Mouse (Mus musculus) limb, embryonic 14.5 days (tissue): ENCODE data around the gene Ndufc1. TPM values are rescaled to one million over a fixed set of nuclear protein-coding genes. Genes with fewer than 3 reads are reported as not detected.
"Not testable (repeated sequence)": the region's sequence is repeated elsewhere in the genome, so short reads cannot be mapped to it uniquely, and the experiment has no call there.

Source experiments
- ATAC-seq: fragments of 200-750 bp; cut with Nextera tagmentation; 2 replicates; pipeline ENCODE4 v1.8.0; 2017; ENCODE audit warnings: low read depth, moderate number of reproducible peaks, moderate TSS enrichment; ENCODE audit not compliant: low FRiP score
- DNase-seq: peaks from one replicate; pipeline ENCODE4 v3.0.0-alpha.2; 2015; ENCODE audit warnings: low spot score
- H3K27ac ChIP-seq: fragments of 300-500 bp; sonication (generic); replicated peaks from 2 replicates; pipeline ENCODE4 v1.5.1; 2014; ENCODE audit warnings: low read depth, mild to moderate bottlenecking, low read length, moderate library complexity, mixed read lengths
- H3K27me3 ChIP-seq: fragments of 300-500 bp; sonication (generic); 2 replicates; pipeline ENCODE4 v1.6.1; 2014; ENCODE audit warnings: low read length, mixed read lengths; ENCODE audit not compliant: control insufficient read depth, insufficient read depth
- H3K36me3 ChIP-seq: fragments of 300-500 bp; sonication (generic); 2 replicates; pipeline ENCODE4 v1.6.1; 2014; ENCODE audit warnings: mild to moderate bottlenecking, low read length, moderate library complexity, mixed read lengths; ENCODE audit not compliant: control insufficient read depth, insufficient read depth
- H3K4me1 ChIP-seq: fragments of 300-500 bp; sonication (generic); 2 replicates; pipeline ENCODE4 v1.6.1; 2014; ENCODE audit warnings: antibody characterized with exemption, low read length, mixed read lengths; ENCODE audit not compliant: control insufficient read depth, insufficient read depth
- H3K4me2 ChIP-seq: fragments of 300-500 bp; sonication (generic); replicated peaks from 2 replicates; pipeline ENCODE4 v1.6.1; 2014; ENCODE audit warnings: low read depth, mild to moderate bottlenecking, low read length, moderate library complexity; ENCODE audit not compliant: severe bottlenecking
- H3K4me3 ChIP-seq: fragments of 300-500 bp; sonication (generic); replicated peaks from 2 replicates; pipeline ENCODE4 v1.5.1; 2014; ENCODE audit warnings: low read length
- H3K9ac ChIP-seq: fragments of 300-500 bp; sonication (generic); 2 replicates; pipeline ENCODE4 v1.6.1; 2014; ENCODE audit warnings: mild to moderate bottlenecking, low read depth, low read length, moderate library complexity; ENCODE audit not compliant: severe bottlenecking
- H3K9me3 ChIP-seq: fragments of 300-500 bp; sonication (generic); 2 replicates; pipeline ENCODE4 v1.6.1; 2016; ENCODE audit warnings: low read length; ENCODE audit not compliant: control insufficient read depth
- POLR2A ChIP-seq: fragments of 200-500 bp; IDR thresholded peaks from 2 replicates; pipeline ENCODE4 v1.8.0; 2012; ENCODE audit warnings: inconsistent platforms, mild to moderate bottlenecking, moderate library complexity, borderline replicate concordance; ENCODE audit not compliant: insufficient read depth, insufficient read length; ENCODE audit errors: extremely low read depth
- WGBS: fragments of 180-500 bp; shearing (Covaris S2); extraction: QIAGEN DNeasy Blood & Tissue Kit; methylation state at CpG from one replicate; pipeline ENCODE4 v1.1.7; 2014; 5-methylcytosine and 5-hydroxymethylcytosine counted together
- polyA plus RNA-seq, 2 experiments: library from polyadenylated mRNA; depleted of rRNA in 1 of 2; stranded (reverse) in 1 of 2; unstranded in 1 of 2; fragments of >200 nt; fragmentation: Nextera tagmentation in 1 of 2; extraction: Ambion mirVana in 1 of 2; gene quantifications; 2 replicates each; pipeline versions ENCODE4 v1.2.1 to v1.2.3; 2012 to 2014

Gene Ndufc1
- polyA plus RNA-seq, 2 experiments: 276 to 624 TPM

DNA sequence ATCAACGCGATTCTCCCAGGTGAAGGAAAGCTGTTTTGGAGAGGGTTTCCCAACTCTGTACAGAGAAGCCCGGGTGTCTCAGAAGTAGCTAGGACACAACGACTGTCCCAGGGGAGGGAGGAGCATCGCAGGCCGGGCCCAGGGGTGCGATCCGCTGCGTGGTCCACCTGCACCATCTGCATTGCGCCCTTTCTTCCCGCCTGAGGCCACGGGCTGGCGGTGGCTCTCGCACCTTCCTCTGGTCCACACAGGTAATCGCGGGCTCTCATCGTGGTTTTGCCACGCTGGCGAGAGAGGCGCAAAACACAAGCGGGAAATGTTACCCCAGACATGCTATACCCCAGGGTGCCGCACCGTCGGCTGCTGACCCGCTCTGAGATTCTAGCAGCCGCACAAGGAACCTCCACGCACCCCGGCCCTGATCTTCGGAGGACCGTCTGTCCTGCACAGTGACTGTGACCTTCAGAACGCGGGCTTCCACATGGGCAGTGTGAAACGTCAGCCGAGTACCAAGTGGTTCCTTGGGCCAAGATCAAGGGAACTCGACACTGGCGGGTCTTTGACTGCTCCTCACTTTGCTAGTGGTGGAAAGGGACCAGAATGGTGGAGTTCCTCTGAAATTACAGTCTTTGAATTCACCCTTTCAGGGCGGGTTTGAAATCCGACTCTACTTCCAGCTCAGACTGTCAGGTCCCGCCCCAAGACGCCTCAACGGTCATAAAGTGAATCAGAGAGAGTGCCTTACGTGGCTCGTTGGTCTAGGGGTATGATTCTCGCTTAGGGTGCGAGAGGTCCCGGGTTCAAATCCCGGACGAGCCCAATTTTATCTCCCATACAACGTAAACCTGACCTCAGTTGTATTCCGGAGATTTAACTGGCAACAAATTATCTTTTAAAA, 49.9 kb downstream of the Ndufc1 start:
- H3K27me3 ChIP-seq: no peaks in the 10 kb centered on the region
- H3K9me3 ChIP-seq: no peaks in the 10 kb centered on the region
- DNase-seq (peak; percentile 87), ATAC-seq (peak; percentile 89)
- no peaks in the 10 kb centered on the region for H3K36me3 ChIP-seq
- no peak for TF ChIP-seq POLR2A
- H3K4me3 ChIP-seq: peak overlapping the region; percentile 59
- no peaks in the 10 kb centered on the region for H3K4me1 ChIP-seq
- peak overlapping the region; percentile 74 for H3K4me2 ChIP-seq
- H3K9ac ChIP-seq: peak overlapping the region; percentile 59
- peak overlapping the region; percentile 67 for H3K27ac ChIP-seq
- WGBS: under 1% methylated on average over 49 of the region's 50 CpGs

DNA sequence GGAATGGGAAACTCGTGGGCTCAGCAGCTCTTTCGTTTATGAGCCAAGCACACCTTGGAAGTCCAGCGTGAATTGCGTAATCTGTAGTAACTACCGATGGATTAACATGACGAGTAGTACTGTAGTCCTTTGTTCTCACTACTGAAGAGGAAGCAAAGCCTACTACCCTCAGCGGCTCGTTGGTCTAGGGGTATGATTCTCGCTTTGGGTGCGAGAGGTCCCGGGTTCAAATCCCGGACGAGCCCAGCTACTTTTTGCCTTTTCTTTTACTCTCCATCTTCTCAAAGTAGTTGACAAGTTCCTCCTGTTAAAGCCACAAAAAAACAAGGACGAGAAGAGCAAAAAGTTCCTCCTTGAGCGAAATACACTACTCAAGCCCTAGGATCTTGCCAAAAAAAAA, 50.6 kb downstream of the Ndufc1 start:
- WGBS: 1% methylated on average over 15 of the region's 15 CpGs
- peak overlapping the region; percentile 59 for H3K9ac ChIP-seq
- ATAC-seq: peak; percentile 60

DNA sequence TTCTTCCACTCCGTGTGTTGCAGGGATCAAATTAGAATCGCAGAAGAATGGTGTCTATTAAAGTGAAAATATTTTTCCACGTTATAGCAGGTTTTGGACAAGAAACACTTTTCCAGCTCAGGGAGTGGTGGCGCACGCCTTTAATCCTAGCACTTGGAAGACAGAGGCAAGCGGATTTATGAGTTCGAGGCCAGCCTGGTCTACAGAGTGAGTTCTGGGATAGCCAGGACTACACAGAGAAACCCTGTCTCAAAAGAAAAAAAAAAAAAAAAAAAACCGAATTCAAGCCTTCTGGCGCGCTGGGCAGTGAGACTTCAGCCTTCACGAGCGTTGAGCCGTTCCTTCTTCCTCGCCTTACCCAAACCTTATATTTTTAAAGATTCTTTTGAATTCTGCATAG, 51.2 kb downstream of the Ndufc1 start:
- 11% methylated on average over 14 of the region's 14 CpGs for WGBS
- Histone ChIP-seq H3K36me3 (no peaks in the 10 kb centered on the region), H3K9ac (peak overlapping the region; percentile 12; the same call in 1 of the 2 replicates), H3K4me1 (no peaks in the 10 kb centered on the region), H3K27me3 (no peaks in the 10 kb centered on the region), H3K4me3 (peak overlapping the region; percentile 59), H3K27ac (no peak overlapping the region), H3K9me3 (no peaks in the 10 kb centered on the region), H3K4me2 (peak overlapping the region; percentile 44)
- no peak for TF ChIP-seq POLR2A
- no peak for DNase-seq
- ATAC-seq: no peak

More for the DNA sequence above, 50.6 kb downstream of the Ndufc1 start:
- H3K36me3 ChIP-seq: no peaks in the 10 kb centered on the region
- peak overlapping the region; percentile 59 for H3K4me3 ChIP-seq
- H3K4me2 ChIP-seq: peak overlapping the region; percentile 74
- no peaks in the 10 kb centered on the region for H3K9me3 ChIP-seq
- H3K27me3 ChIP-seq: no peaks in the 10 kb centered on the region
- no peaks in the 10 kb centered on the region for H3K4me1 ChIP-seq
- no peak overlapping the region for H3K27ac ChIP-seq
- no peak for TF ChIP-seq POLR2A
- DNase-seq: peak; percentile 87

DNA sequence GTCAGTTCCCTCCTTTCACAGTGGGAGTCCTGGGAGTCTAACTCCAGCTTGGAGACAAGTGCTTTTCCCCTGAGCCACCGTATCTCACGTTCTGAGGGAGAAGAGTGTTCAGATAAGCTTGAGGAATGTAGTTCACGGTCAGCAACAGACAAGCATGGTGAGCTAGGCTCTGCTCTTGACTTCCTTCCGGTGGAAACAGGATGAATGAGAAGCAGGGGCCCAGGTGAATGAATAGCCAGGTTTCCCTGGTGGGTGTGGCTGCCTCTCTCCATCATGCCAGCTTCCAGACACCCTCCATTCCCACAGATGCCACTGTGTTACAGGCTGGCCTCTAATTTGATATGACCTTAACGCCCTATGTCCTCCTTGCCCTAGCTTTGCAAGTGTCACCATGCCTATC, 51.7 kb downstream of the Ndufc1 start:
- Histone ChIP-seq H3K36me3 (no peaks in the 10 kb centered on the region), H3K9me3 (no peaks in the 10 kb centered on the region), H3K4me1 (no peaks in the 10 kb centered on the region), H3K4me2 (no peak overlapping the region), H3K27me3 (no peaks in the 10 kb centered on the region), H3K9ac (no peak overlapping the region), H3K4me3 (no peak overlapping the region), H3K27ac (no peak overlapping the region)
- WGBS: 50% methylated on average over 5 of the region's 5 CpGs
- no peak for DNase-seq
- ATAC-seq: no peak
- TF ChIP-seq POLR2A: no peak

DNA sequence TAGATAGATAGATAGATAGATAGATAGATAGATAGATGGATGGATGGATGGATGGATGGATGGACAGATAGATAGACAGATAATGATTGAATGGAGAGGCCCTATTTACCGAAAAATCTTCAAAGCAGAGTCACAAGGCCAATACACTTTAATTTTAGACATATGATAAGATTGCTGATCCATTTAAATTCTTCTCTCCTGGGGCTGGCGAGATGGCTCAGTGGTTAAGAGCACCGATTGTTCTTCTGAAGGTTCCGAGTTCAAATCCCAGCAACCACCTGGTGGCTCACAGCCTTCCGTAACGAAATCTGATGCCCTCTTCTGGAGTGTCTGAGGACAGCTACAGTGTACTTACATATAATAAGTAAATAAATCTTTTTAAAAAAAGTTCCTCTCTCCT, 53.8 kb downstream of the Ndufc1 start:
- H3K4me3 ChIP-seq, H3K27ac ChIP-seq: not testable (repeated sequence)

More for the DNA sequence above, 53.8 kb downstream of the Ndufc1 start:
- not testable (repeated sequence) for H3K4me2 ChIP-seq, DNase-seq, H3K36me3 ChIP-seq, H3K4me1 ChIP-seq, H3K9ac ChIP-seq, H3K27me3 ChIP-seq, H3K9me3 ChIP-seq, ATAC-seq
- 88% methylated on average over 6 of the region's 6 CpGs for WGBS

Other genes with a start within 250 kb of the Ndufc1 start
- 18.0 and 23.3 TPM in 2 replicates for gene Noct, start 184.5 kb downstream of the Ndufc1 start, polyA plus RNA-seq (2012; rRNA removed)
- gene Noct, start 184.5 kb downstream of the Ndufc1 start, polyA plus RNA-seq (2014; fragmentation: Nextera tagmentation; extraction: Ambion mirVana): 10.0 and 11.7 TPM in 2 replicates
- 60.8 and 61.4 TPM in 2 replicates for gene Elf2, start 68.3 kb downstream of the Ndufc1 start, polyA plus RNA-seq (2012; rRNA removed)
- 59.3 and 64.0 TPM in 2 replicates for gene Elf2, start 68.3 kb downstream of the Ndufc1 start, polyA plus RNA-seq (2014; fragmentation: Nextera tagmentation; extraction: Ambion mirVana)
- gene Mgarp, start 12.2 kb downstream of the Ndufc1 start, polyA plus RNA-seq (2012; rRNA removed): 3.1 TPM in 2 replicates
- gene Mgarp, start 12.2 kb downstream of the Ndufc1 start, polyA plus RNA-seq (2014; fragmentation: Nextera tagmentation; extraction: Ambion mirVana): 4.0 and 4.9 TPM in 2 replicates
- 22.4 and 26.9 TPM in 2 replicates for gene Naa15, start 6.2 kb upstream of the Ndufc1 start, polyA plus RNA-seq (2012; rRNA removed)
- 37.4 and 37.8 TPM in 2 replicates for gene Naa15, start 6.2 kb upstream of the Ndufc1 start, polyA plus RNA-seq (2014; fragmentation: Nextera tagmentation; extraction: Ambion mirVana)
- gene Rab33b, start 74.9 kb upstream of the Ndufc1 start, polyA plus RNA-seq (2012; rRNA removed): 16.2 and 16.5 TPM in 2 replicates
- gene Rab33b, start 74.9 kb upstream of the Ndufc1 start, polyA plus RNA-seq (2014; fragmentation: Nextera tagmentation; extraction: Ambion mirVana): 24.9 and 25.4 TPM in 2 replicates
- gene Setd7, start 151.9 kb upstream of the Ndufc1 start, polyA plus RNA-seq (2012; rRNA removed): 19.6 and 21.5 TPM in 2 replicates
- 5.7 and 6.1 TPM in 2 replicates for gene Setd7, start 151.9 kb upstream of the Ndufc1 start, polyA plus RNA-seq (2014; fragmentation: Nextera tagmentation; extraction: Ambion mirVana)